Mouse (Mus musculus): ENCODE results near the gene Entpd7.
A peak's percentile ranks its signal among the peaks of the same experiment; 100 is the strongest.

Entpd7 gene

GRCm38 (mm10) chr19:43689419-43690246, at the start of gene Entpd7:
Gene Entpd7 (plus strand): TSS chr19:43689672.
- DNase-seq: peak; percentile 98

GRCm38 (mm10) chr19:43641833-43642232, 47.6 kb upstream of the Entpd7 start:
- DNase-seq: no peak

- DNase-seq: no peak
Measured at GRCm38 (mm10) chr19:43642843-43643242, 46.6 kb upstream of the Entpd7 start.

- no peak for DNase-seq
Measured at GRCm38 (mm10) chr19:43645508-43645907, 44.0 kb upstream of the Entpd7 start.

GRCm38 (mm10) chr19:43646852-43647251, 42.6 kb upstream of the Entpd7 start:
- DNase-seq: no peak

GRCm38 (mm10) chr19:43647261-43647660, 42.2 kb upstream of the Entpd7 start:
- DNase-seq: no peak

GRCm38 (mm10) chr19:43648343-43648742, 41.1 kb upstream of the Entpd7 start:
- no peak for DNase-seq

- DNase-seq: no peak
Measured at GRCm38 (mm10) chr19:43651241-43651785, 38.2 kb upstream of the Entpd7 start.

GRCm38 (mm10) chr19:43655735-43656492, 33.6 kb upstream of the Entpd7 start:
- DNase-seq: peak; percentile 39

GRCm38 (mm10) chr19:43659632-43660031, 29.8 kb upstream of the Entpd7 start:
- DNase-seq: no peak

- DNase-seq: no peak
Measured at GRCm38 (mm10) chr19:43660774-43661173, 28.7 kb upstream of the Entpd7 start.

GRCm38 (mm10) chr19:43662176-43662967, 27.1 kb upstream of the Entpd7 start:
- no peak for DNase-seq

- no peak for DNase-seq
Measured at GRCm38 (mm10) chr19:43663471-43663870, 26.0 kb upstream of the Entpd7 start.

- no peak for DNase-seq
Measured at GRCm38 (mm10) chr19:43665441-43666048, 23.9 kb upstream of the Entpd7 start.

- DNase-seq: no peak
Measured at GRCm38 (mm10) chr19:43666661-43667429, 22.6 kb upstream of the Entpd7 start.

GRCm38 (mm10) chr19:43667430-43667809, 22.1 kb upstream of the Entpd7 start:
- no peak for DNase-seq

- DNase-seq: no peak
Measured at GRCm38 (mm10) chr19:43669136-43669759, 20.2 kb upstream of the Entpd7 start.

- DNase-seq: peak; percentile 19
Measured at GRCm38 (mm10) chr19:43671054-43671453, 18.4 kb upstream of the Entpd7 start.

- DNase-seq: peak; percentile 9
Measured at GRCm38 (mm10) chr19:43673513-43674315, 15.8 kb upstream of the Entpd7 start.

GRCm38 (mm10) chr19:43674316-43674689, 15.2 kb upstream of the Entpd7 start:
- no peak for DNase-seq

Measured in cerebellum, adult 9-11 months (tissue).